Mouse (Mus musculus) lung, adult 2 months (tissue): ENCODE data around the gene Cdk15. TPM values are rescaled to one million over a fixed set of nuclear protein-coding genes. Genes with fewer than 3 reads are reported as not detected.
A peak's percentile ranks its signal among the peaks of the same experiment; 100 is the strongest.

Experiments used
- DNase-seq: peaks from one replicate; pipeline ENCODE4 v3.0.0; 2022
- H3K4me1 ChIP-seq: fragments of 200-500 bp; 2 replicates; pipeline ENCODE4 v1.6.1; 2011; ENCODE audit warnings: low read length; ENCODE audit not compliant: control insufficient read depth, insufficient read depth
- H3K4me3 ChIP-seq: fragments of 200-500 bp; replicated peaks from 2 replicates; pipeline ENCODE3; 2011; ENCODE audit warnings: low read depth, mild to moderate bottlenecking, control low read depth, low read length; ENCODE audit errors: extremely low read depth
- CTCF ChIP-seq: fragments of 200-500 bp; IDR thresholded peaks from 2 replicates; pipeline ENCODE4 v1.5.1; 2011; ENCODE audit warnings: mild to moderate bottlenecking, low read length, control low read depth; ENCODE audit not compliant: insufficient read depth
- POLR2A ChIP-seq: fragments of 200-500 bp; IDR thresholded peaks from 2 replicates; pipeline ENCODE4 v1.6.1; 2011; ENCODE audit warnings: low read depth, mild to moderate bottlenecking, control low read depth, low read length, borderline replicate concordance; ENCODE audit errors: extremely low read depth
- WGBS: fragments of 180-500 bp; shearing (Covaris S2); methylation state at CpG from one replicate; pipeline ENCODE4 v1.1.7; 2018; 5-methylcytosine and 5-hydroxymethylcytosine counted together
- polyA plus RNA-seq: library from polyadenylated mRNA; depleted of rRNA; stranded (reverse); fragments of >200 nt; gene quantifications from 2 replicates; pipeline ENCODE4 v1.2.3, GENCODE M21; 2012

Cdk15 gene
- polyA plus RNA-seq, 1 experiment = not detected

DNA sequence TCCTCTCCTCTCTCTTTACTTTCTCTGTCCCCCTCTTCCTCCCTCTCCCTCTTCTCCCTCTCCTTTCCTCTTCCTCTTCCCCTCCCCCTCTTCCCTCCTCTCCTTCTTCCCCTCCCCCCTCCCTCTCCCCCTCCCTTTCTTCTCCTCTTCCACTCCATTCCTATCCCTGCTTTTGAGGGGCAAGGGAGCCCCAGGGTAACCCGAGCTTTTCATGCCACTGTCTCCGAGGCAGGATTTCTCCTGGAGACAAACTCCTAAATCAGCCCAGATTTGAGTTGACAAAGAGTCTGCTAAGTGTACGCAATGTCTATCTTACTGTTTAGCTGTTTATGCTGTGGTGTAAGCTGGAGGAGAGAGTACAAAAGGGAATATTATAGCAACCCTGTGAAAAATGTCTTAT is 85.0 kb downstream of the Cdk15 start:
- peaks cover 4% of the 10 kb centered on the region for H3K4me1 ChIP-seq
- no peak for TF ChIP-seq POLR2A
- TF ChIP-seq CTCF = no peak
- H3K4me3 ChIP-seq = no peak overlapping the region
- DNase-seq = no peak
- whole genome bisulfite sequencing = 53% methylated on average over 3 of the region's 3 CpGs

DNA sequence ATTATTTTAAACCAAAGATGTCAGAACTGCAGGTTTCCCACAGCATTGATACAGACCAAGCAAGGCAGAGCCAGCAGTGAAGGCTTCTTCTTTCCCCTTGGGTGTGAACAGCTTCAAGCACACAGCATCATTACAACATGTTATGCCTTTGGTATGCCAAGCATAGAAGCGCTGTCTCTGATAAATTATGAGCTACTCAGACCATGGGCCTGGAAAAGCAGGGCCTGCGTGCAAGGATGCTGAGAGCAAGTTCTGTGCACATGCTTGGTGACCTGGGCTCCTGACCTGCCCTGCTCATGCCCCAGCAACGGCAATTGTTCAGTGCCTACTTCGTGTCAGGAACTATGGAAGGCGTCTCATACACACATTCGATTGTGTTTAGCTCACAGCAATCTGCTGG is 85.4 kb downstream of the Cdk15 start:
- no peak overlapping the region for H3K4me3 ChIP-seq
- 76% methylated on average over 6 of the region's 6 CpGs for WGBS
- TF ChIP-seq POLR2A (no peak), CTCF (no peak)
- no peak for DNase-seq
- peaks cover 4% of the 10 kb centered on the region for H3K4me1 ChIP-seq

- 81% methylated on average over 4 of the region's 4 CpGs for WGBS
- no peaks in the 10 kb centered on the region for H3K4me1 ChIP-seq
- DNase-seq = no peak
Measured at GRCm38 (mm10) chr1:59352706-59353105, 96.0 kb downstream of the Cdk15 start.

DNA sequence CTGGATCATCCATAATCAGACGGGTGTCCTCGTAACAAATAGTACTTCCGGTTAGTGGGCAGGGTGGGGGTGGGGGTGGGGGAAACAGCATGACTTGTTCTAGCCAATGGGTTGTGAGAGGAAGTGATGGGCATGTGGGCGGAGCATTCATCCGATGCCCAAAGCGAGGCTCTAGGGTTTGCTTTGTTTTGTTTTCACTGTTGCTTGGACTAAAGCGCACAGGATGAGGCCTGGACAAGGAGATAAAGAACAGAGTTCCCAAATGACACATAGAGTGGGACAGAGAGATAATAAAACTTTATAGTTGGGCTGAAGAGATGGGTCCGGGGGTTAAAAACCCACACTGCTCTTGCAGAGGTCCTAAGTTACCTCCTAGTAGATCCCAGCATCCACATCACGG is 98.7 kb downstream of the Cdk15 start:
- no peak for TF ChIP-seq POLR2A
- TF ChIP-seq CTCF = no peak
- DNase-seq = no peak
- H3K4me1 ChIP-seq = no peaks in the 10 kb centered on the region
- no peak overlapping the region for H3K4me3 ChIP-seq
- WGBS = 76% methylated on average over 9 of the region's 9 CpGs

More at GRCm38 (mm10) chr1:59352706-59353105, 96.0 kb downstream of the Cdk15 start:
- TF ChIP-seq CTCF = no peak
- TF ChIP-seq POLR2A = no peak
- H3K4me3 ChIP-seq = no peak overlapping the region

DNA sequence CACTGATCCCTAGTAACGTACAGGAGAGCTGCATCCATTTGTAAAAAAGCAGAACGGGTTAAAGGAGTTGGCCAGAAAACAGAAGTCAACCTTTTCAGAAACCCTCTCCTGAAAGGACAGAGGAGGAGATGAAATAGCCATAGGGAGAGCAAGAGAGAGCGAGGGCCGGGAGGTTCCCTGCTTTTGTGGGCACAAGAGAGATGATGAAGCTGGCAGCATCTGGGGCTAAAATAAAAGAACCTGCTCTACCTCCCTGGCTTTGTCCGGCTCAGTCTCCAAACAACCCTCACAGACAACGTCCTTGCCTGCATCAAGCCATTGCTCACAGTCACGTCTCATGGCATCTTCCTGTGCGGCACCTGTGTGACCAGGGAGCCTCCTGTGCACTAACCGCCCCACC is 102.4 kb downstream of the Cdk15 start:
- H3K4me3 ChIP-seq = no peak overlapping the region
- TF ChIP-seq CTCF (no peak), POLR2A (no peak)
- H3K4me1 ChIP-seq = no peaks in the 10 kb centered on the region
- 90% methylated on average over 9 of the region's 9 CpGs for WGBS
- DNase-seq = no peak

DNA sequence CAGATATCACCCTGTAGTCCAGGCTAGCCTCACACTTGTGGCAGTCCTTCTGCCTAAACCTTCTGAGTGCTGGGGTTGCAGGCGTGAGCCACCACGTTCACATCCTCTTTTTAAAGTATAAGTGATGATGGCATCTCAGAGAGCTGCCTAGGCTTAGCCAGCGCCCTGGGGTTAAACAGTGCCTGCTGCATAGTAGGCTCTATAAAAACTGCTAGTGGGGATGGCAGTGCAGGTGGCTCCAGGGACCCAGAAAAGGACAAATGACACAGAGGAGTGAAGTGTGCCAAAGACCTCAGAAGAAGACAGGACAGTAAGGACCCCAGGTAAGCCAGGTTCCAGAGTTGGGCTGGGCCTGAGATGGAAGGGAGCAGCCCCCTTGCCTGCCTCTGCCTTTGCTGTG is 104.1 kb downstream of the Cdk15 start:
- no peaks in the 10 kb centered on the region for H3K4me1 ChIP-seq
- DNase-seq = no peak
- H3K4me3 ChIP-seq = no peak overlapping the region
- WGBS = 71% methylated on average over 3 of the region's 3 CpGs
- no peak for TF ChIP-seq POLR2A
- no peak for TF ChIP-seq CTCF

GRCm38 (mm10) chr1:59361460-59361859 is 104.8 kb downstream of the Cdk15 start:
- Histone ChIP-seq H3K4me1 (no peaks in the 10 kb centered on the region), H3K4me3 (no peak overlapping the region)
- no peak for TF ChIP-seq POLR2A
- TF ChIP-seq CTCF = no peak
- no peak for DNase-seq
- WGBS = 43% methylated on average over 4 of the region's 4 CpGs

- DNase-seq = no peak
- 53% methylated on average over 4 of the region's 4 CpGs for WGBS
- no peak for TF ChIP-seq CTCF
- TF ChIP-seq POLR2A = no peak
- H3K4me3 ChIP-seq = no peak overlapping the region
- H3K4me1 ChIP-seq = no peaks in the 10 kb centered on the region
Measured at GRCm38 (mm10) chr1:59361966-59362365, 105.3 kb downstream of the Cdk15 start.

DNA sequence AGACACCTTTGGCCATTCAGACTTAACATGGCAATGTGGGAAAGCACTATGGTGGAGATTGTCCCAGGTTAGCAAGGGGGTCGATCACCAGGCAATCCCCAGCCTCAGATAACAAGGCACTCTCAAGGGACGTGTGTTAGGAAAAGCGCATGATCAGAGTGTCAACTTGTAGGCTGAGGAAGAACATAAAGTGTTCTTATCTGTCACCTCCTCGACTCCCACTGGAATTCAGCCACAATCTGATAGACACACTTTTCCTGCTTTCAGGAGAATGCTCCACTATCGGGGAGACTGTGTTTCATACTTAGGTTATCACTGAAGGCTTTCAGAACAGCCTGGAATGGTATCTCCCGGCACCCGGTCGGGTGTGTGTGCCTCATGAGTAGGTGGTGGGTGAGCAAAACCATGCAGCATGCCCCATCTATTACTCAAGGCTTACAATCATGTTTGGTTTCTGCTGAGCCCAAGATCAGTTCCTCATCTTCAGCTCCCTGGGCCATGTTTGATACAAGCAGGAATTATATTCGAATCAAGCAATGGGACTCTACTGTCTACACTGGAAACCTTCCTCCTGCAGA is 107.8 kb downstream of the Cdk15 start:
- peaks cover 4% of the 10 kb centered on the region; the same call in 1 of the 2 replicates for H3K4me1 ChIP-seq

GRCm38 (mm10) chr1:59367928-59368648 is 111.4 kb downstream of the Cdk15 start:
- DNase-seq = peak; percentile 9
- no peak overlapping the region for H3K4me3 ChIP-seq
- WGBS = 21% methylated on average over 13 of the region's 13 CpGs

More for the DNA sequence above, 107.8 kb downstream of the Cdk15 start:
- DNase-seq = no peak
- H3K4me3 ChIP-seq = no peak overlapping the region
- TF ChIP-seq CTCF (no peak), POLR2A (no peak)
- 28% methylated on average over 9 of the region's 9 CpGs for WGBS

More at GRCm38 (mm10) chr1:59367928-59368648, 111.4 kb downstream of the Cdk15 start:
- H3K4me1 ChIP-seq = peaks cover 4% of the 10 kb centered on the region; the same call in 1 of the 2 replicates
- TF ChIP-seq POLR2A (no peak), CTCF (no peak)
